Mouse (Mus musculus) lung, embryonic 16.5 days (tissue): Measurements from ENCODE around the gene Rara. TPM values are rescaled to one million over a fixed set of nuclear protein-coding genes. Genes with fewer than 3 reads are reported as not detected.
"Not testable (repeated sequence)": the region's sequence is repeated elsewhere in the genome, so short reads cannot be mapped to it uniquely, and the experiment has no call there.

Experiments used
- ATAC-seq: fragments of 200-750 bp; cut with Nextera tagmentation; 2 replicates; pipeline ENCODE4 v1.8.0; 2017; ENCODE audit warnings: low read depth, mild to moderate bottlenecking, moderate library complexity
- H3K27ac ChIP-seq: fragments of 300-500 bp; sonication (generic); 2 replicates; pipeline ENCODE4 v1.5.1; 2014; ENCODE audit warnings: mild to moderate bottlenecking, control low read depth, low read length
- H3K27me3 ChIP-seq: fragments of 300-500 bp; sonication (generic); 2 replicates; pipeline ENCODE4 v1.6.1; 2014; ENCODE audit warnings: low read depth, low read length, mixed read lengths; ENCODE audit not compliant: control insufficient read depth, insufficient read depth
- H3K36me3 ChIP-seq: fragments of 300-500 bp; sonication (generic); 2 replicates; pipeline ENCODE4 v1.6.1; 2014; ENCODE audit warnings: low read length; ENCODE audit not compliant: control insufficient read depth, insufficient read depth
- H3K4me1 ChIP-seq: fragments of 300-500 bp; sonication (generic); replicated peaks from 2 replicates; pipeline ENCODE4 v1.6.1; 2014; ENCODE audit warnings: low read length, mixed read lengths; ENCODE audit not compliant: control insufficient read depth, insufficient read depth
- H3K4me2 ChIP-seq: fragments of 300-500 bp; sonication (generic); 2 replicates; pipeline ENCODE4 v1.6.1; 2014; ENCODE audit warnings: low read depth, low read length, control low read depth
- H3K4me3 ChIP-seq: fragments of 300-500 bp; sonication (generic); 2 replicates; pipeline ENCODE4 v1.5.1; 2014; ENCODE audit warnings: mild to moderate bottlenecking, low read length, control low read depth
- H3K9ac ChIP-seq: fragments of 300-500 bp; sonication (generic); 2 replicates; pipeline ENCODE4 v1.6.1; 2014; ENCODE audit warnings: low read length, control low read depth
- H3K9me3 ChIP-seq: fragments of 300-500 bp; sonication (generic); 2 replicates; pipeline ENCODE4 v1.6.1; 2016; ENCODE audit warnings: low read length; ENCODE audit not compliant: control insufficient read depth
- WGBS: fragments of 180-500 bp; shearing (Covaris S2); extraction: QIAGEN DNeasy Blood & Tissue Kit; methylation state at CpG from one replicate; pipeline ENCODE4 v1.1.7; 2014; 5-methylcytosine and 5-hydroxymethylcytosine counted together
- polyA plus RNA-seq: library from polyadenylated mRNA; unstranded; fragments of >200 nt; fragmentation: Nextera tagmentation; extraction: Ambion mirVana; gene quantifications from 2 replicates; pipeline ENCODE4 v1.2.1, GENCODE M21; 2015

The Rara gene
- polyA plus RNA-seq, 1 experiment from 2014 or later = 35.4 TPM

GRCm38 (mm10) chr11:98918231-98918630 lies 9.4 kb upstream of the Rara start:
- Histone ChIP-seq H3K27ac (no peak overlapping the region), H3K4me2 (no peak overlapping the region), H3K36me3 (peaks cover 20% of the 10 kb centered on the region)

GRCm38 (mm10) chr11:98919009-98919408 lies 8.6 kb upstream of the Rara start:
- Histone ChIP-seq H3K4me3 (no peak overlapping the region), H3K27me3 (no peaks in the 10 kb centered on the region), H3K9me3 (no peaks in the 10 kb centered on the region), H3K9ac (no peak overlapping the region), H3K4me2 (no peak overlapping the region), H3K27ac (no peak overlapping the region), H3K4me1 (peaks cover 12% of the 10 kb centered on the region), H3K36me3 (peaks cover 20% of the 10 kb centered on the region)
- ATAC-seq = no peak
- 94% methylated on average over 11 of the region's 11 CpGs for WGBS

More at GRCm38 (mm10) chr11:98918231-98918630, 9.4 kb upstream of the Rara start:
- Histone ChIP-seq H3K4me1 (peaks cover 5% of the 10 kb centered on the region), H3K9me3 (no peaks in the 10 kb centered on the region), H3K27me3 (no peaks in the 10 kb centered on the region), H3K4me3 (no peak overlapping the region), H3K9ac (peak overlapping the region; percentile 11; the same call in 1 of the 2 replicates)
- ATAC-seq = no peak
- WGBS = 57% methylated on average over 9 of the region's 9 CpGs

- H3K4me3 ChIP-seq, H3K9ac ChIP-seq, ATAC-seq, H3K27me3 ChIP-seq, H3K4me2 ChIP-seq, H3K9me3 ChIP-seq: not testable (repeated sequence)
- H3K36me3 ChIP-seq = peaks cover 17% of the 10 kb centered on the region
- H3K27ac ChIP-seq = peak overlapping the region; percentile 97
- WGBS = 48% methylated on average over 15 of the region's 15 CpGs
- peaks cover 39% of the 10 kb centered on the region for H3K4me1 ChIP-seq
These were observed 5.8 kb upstream of the Rara start for GRCm38 (mm10) chr11:98921813-98922212.

- Histone ChIP-seq H3K36me3 (peaks cover 14% of the 10 kb centered on the region), H3K27ac (peak overlapping the region; percentile 97), H3K4me1 (peaks cover 41% of the 10 kb centered on the region), H3K4me2 (0 out of 2 replicates have a peak overlapping the region, but pooled peaks have one; percentile 1)
- H3K4me3 ChIP-seq, H3K9ac ChIP-seq, H3K27me3 ChIP-seq, ATAC-seq, H3K9me3 ChIP-seq: not testable (repeated sequence)
- WGBS = 34% methylated on average over 10 of the region's 10 CpGs
These were observed 5.3 kb upstream of the Rara start for GRCm38 (mm10) chr11:98922307-98922706.

DNA sequence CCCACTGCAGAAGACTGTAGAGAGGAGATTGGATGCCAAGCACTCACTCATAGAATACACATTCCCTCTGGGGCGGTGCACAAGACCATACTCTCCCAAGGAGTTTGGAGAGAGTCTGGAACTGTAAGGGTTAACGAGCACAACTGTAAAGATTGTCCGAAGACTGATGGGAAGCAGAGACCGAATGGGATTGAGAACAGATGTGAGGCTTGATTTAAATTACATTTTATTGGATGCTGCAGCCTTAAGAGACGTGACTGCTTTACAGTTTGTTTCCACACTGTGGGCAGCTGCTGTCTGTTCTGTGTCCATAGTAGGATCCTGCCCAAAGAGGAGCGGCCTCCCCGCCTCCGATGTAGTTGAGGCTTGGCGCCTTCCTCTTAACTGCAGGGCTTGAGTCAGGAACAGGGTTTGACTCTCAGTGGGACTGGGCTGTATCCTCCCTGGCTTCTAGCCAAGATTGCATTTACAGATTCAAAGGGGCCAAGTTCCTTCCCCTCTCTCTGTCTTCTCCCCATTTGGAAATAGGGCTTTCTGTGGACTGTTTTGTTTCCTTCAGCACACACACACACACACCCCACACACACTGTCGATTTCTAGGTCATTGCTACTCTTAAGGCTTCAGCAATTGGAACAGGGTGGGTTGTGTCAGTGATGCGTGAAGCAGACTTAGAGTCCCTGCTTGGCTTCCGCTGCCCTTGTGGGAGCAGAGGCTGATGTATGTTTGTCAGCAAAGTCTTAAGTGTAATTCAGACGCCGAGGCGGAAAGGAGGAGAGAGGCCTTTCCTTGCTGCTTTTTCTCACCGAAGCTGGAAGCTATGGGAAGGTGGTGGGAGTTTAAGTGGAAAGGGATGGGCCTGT lies 4.5 kb upstream of the Rara start:
- H3K27me3 ChIP-seq, H3K9me3 ChIP-seq, H3K4me3 ChIP-seq, H3K9ac ChIP-seq: not testable (repeated sequence)
- H3K36me3 ChIP-seq = peaks cover 14% of the 10 kb centered on the region
- peaks cover 45% of the 10 kb centered on the region for H3K4me1 ChIP-seq
- peak overlapping the region; percentile 97 for H3K27ac ChIP-seq
- 0 out of 2 replicates have a peak overlapping the region, but pooled peaks have one; percentile 1 for H3K4me2 ChIP-seq
- ATAC-seq = peak; percentile 82
- WGBS = 34% methylated on average over 16 of the region's 16 CpGs

DNA sequence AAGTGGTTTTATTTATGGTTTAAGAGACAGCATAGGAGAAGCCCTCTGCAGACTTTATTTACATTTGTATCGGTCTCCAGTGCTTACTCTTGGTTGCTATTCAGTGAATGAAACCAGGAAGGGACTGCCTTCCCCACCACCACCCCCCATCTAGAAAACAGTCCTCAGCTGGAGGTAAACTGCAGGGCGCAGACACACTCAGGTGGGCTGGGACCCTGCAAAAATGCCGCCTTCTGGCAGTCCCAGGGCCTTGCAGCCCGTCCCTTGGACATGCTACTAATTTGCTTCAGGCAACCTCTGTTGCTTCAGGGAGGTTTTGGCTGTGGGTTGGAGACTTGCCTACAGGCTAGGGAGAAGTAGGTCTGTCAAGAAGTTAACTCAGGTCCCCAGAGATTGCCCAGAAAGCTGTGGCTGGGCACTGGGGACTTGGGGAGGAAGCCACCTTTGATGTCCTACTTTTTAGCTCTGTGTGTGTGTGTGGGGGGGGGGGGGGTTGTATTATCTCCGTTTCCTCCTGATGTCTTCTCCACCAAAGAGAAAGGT lies 2.9 kb upstream of the Rara start:
- Histone ChIP-seq H3K4me3 (no peak overlapping the region), H3K9me3 (no peaks in the 10 kb centered on the region), H3K36me3 (peaks cover 6% of the 10 kb centered on the region; the same call in 1 of the 2 replicates), H3K27ac (peak overlapping the region; percentile 97), H3K4me1 (peaks cover 61% of the 10 kb centered on the region), H3K9ac (peak overlapping the region; percentile 46), H3K4me2 (peak overlapping the region; percentile 46), H3K27me3 (no peaks in the 10 kb centered on the region)
- no peak for ATAC-seq
- WGBS = 35% methylated on average over 5 of the region's 5 CpGs

DNA sequence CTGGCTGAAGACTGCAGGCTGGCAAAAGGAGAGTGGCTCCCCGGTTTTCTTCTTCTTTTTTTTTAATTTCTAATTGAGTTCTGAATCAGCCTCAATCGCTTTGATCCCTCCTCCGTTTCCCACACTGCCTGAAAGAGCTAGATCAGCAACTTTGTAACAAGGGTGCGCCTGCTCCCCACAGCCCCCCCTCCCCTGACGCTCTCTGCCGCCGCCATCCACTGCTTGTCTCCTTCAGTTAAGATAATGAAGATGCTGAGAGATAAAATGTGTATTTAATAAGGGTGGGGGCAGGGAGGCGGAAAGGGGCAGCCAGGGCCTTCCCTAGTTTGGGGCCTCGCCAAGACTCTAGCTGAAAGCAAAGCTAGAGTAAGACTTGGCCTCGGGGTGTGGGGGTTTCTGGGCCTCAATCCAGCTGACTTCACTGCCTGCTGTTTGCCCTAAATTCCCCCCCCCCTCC lies 2.3 kb upstream of the Rara start:
- ATAC-seq = peak; percentile 57
- H3K4me1 ChIP-seq = peaks cover 67% of the 10 kb centered on the region
- H3K4me3 ChIP-seq = no peak overlapping the region
- 12% methylated on average over 10 of the region's 10 CpGs for WGBS
- no peaks in the 10 kb centered on the region for H3K27me3 ChIP-seq
- peak overlapping the region; percentile 46 for H3K9ac ChIP-seq
- peak overlapping the region; percentile 97 for H3K27ac ChIP-seq
- 0 out of 2 replicates have a peak, but pooled peaks cover 4% of the 10 kb centered on the region for H3K36me3 ChIP-seq
- H3K9me3 ChIP-seq = no peaks in the 10 kb centered on the region
- peak overlapping the region; percentile 46 for H3K4me2 ChIP-seq

- peaks cover 73% of the 10 kb centered on the region for H3K4me1 ChIP-seq
- H3K4me3 ChIP-seq = no peak overlapping the region
- H3K9me3 ChIP-seq = no peaks in the 10 kb centered on the region
- ATAC-seq = peak; percentile 46
- H3K4me2 ChIP-seq = peak overlapping the region; percentile 46
- H3K9ac ChIP-seq = peak overlapping the region; percentile 57
- peak overlapping the region; percentile 97 for H3K27ac ChIP-seq
- no peaks in the 10 kb centered on the region for H3K27me3 ChIP-seq
- H3K36me3 ChIP-seq = 0 out of 2 replicates have a peak, but pooled peaks cover 3% of the 10 kb centered on the region
- WGBS = 3% methylated on average over 10 of the region's 12 CpGs
These were observed 1.7 kb upstream of the Rara start for GRCm38 (mm10) chr11:98925868-98926311.

DNA sequence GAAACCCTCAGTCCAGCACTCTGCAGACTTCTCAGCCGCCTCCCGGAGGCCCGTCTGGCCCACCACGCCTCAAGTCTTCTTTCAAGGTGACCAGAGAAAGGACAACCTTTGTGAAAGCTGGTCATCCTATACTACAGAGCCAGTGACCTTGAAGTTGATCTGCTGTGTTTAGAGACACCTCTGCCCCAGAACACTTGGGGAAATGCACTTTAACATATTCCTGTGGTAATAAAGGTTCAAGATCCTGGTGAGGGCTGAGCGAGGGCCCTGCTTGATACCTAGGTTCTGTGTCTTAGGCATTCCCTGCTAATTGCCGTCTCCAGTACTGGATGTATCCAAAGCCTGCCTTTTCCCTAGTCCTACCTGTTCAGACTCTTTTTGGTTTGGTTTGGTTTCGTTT lies 1.1 kb upstream of the Rara start:
- H3K27me3 ChIP-seq = no peaks in the 10 kb centered on the region
- no peak overlapping the region for H3K4me3 ChIP-seq
- peak overlapping the region; percentile 46 for H3K4me2 ChIP-seq
- 67% methylated on average over 7 of the region's 7 CpGs for WGBS
- H3K36me3 ChIP-seq = no peaks in the 10 kb centered on the region
- no peak for ATAC-seq
- H3K9ac ChIP-seq = peak overlapping the region; percentile 57
- peak overlapping the region; percentile 97 for H3K27ac ChIP-seq
- no peaks in the 10 kb centered on the region for H3K9me3 ChIP-seq
- H3K4me1 ChIP-seq = peaks cover 80% of the 10 kb centered on the region
